Mouse (Mus musculus) ES-Bruce4 (cell line): ENCODE measurements around the gene Nrtn.
A peak's percentile ranks its signal among the peaks of the same experiment; 100 is the strongest.

Experiments used
- CTCF ChIP-seq: IDR thresholded peaks from one replicate; pipeline ENCODE4 v1.8.1; 2011; ENCODE audit warnings: low read depth, low read length
- EP300 ChIP-seq: IDR thresholded peaks from 2 replicates; pipeline ENCODE4 v1.6.1; 2011; ENCODE audit warnings: low read depth, low read length; ENCODE audit not compliant: insufficient read depth

DNA sequence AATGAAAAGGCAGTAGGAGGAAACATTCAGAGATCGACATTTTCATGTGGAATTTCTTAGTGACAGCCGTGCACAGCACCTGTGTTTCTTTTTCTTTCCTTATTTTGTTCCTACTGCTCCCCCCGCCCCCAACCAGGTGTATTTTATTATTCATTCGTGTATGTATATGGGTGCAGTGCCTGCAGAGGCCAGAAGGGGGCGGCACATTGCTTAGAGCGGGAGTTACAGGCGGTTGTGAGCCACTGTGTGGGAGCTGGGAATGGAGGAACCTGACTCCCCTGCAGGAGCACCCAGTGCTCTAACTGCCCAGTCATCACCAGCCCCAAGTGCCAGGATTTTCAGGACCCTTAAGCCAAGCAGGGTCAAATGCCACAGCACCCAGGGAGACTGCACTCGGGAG lies 20.8 kb downstream of the Nrtn start:
- TF ChIP-seq CTCF (peak; percentile 86), EP300 (no peak)
